ENCODE assay signal across 18 mouse cellular contexts in the genomic region with DNA sequence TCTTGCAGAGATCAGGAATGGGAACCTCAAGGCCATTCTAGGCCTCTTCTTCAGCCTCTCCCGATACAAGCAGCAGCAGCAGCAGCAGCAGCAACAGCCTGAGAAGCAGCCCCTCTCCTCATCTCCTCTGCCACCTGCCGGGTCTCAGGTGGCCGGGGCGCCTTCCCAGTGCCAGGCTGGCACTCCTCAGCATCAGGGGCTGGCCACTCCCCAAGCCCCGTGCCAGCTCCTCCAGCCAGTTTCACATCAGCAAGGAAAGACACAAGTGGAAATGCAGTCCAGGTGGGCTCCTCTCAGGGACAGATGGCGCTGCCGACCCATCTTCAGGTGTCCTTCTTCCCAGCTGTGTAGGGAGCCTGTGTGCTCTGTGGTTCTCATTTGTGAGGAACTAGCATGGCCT.
DNase-seq lines count a peak whose midpoint lies in the region; ATAC-seq and TF ChIP-seq lines count a peak whose summit lies in the region.
"Had no signal": no experiment of that assay in that cellular context is flagged by ENCODE, and none has a peak within 500 bp of the region (broad histone marks: within the 10 kb centered on the region; RNA-seq: fewer than 3 reads in every experiment).

No protein-coding gene starts in this region.

- 88% methylated on average over 7 of the region's 7 CpGs for WGBS in forebrain, embryonic 13.5 days
- WGBS in forebrain, postnatal 0 days: 78% methylated on average over 7 of the region's 7 CpGs
- 79% methylated on average over 7 of the region's 7 CpGs for WGBS in hindbrain, embryonic 15.5 days
- WGBS in hindbrain, embryonic 10.5 days: 90% methylated on average over 7 of the region's 7 CpGs
- 90% methylated on average over 7 of the region's 7 CpGs for WGBS in midbrain, embryonic 13.5 days
- WGBS in midbrain, embryonic 15.5 days: 80% methylated on average over 7 of the region's 7 CpGs
- 70% methylated on average over 7 of the region's 7 CpGs for WGBS in hindbrain, postnatal 0 days

- no peak for ATAC-seq in forebrain, embryonic 13.5 days
- no peak for ATAC-seq in forebrain, postnatal 0 days
- no peak for ATAC-seq in hindbrain, embryonic 15.5 days (ENCODE audit: low FRiP score, low read depth)
- no peak for ATAC-seq in midbrain, embryonic 13.5 days
- ATAC-seq in midbrain, embryonic 15.5 days (replicated peaks): no peak
- no peak for ATAC-seq in hindbrain, postnatal 0 days
- ATAC-seq: intestine, embryonic 15.5 days had no signal

- H3K4me2 ChIP-seq in forebrain, embryonic 13.5 days: no peak overlapping the region
- H3K4me2 ChIP-seq in forebrain, postnatal 0 days (ENCODE audit: low read depth): no peak overlapping the region
- no peak overlapping the region for H3K4me2 ChIP-seq in hindbrain, embryonic 15.5 days
- H3K4me2 ChIP-seq in midbrain, embryonic 13.5 days (replicated peaks): no peak overlapping the region
- H3K4me2 ChIP-seq in midbrain, embryonic 15.5 days: no peak overlapping the region
- H3K4me2 ChIP-seq in hindbrain, postnatal 0 days (ENCODE audit: low read depth, low read length): no peak overlapping the region
- H3K4me2 ChIP-seq: heart, embryonic 12.5 days; intestine, embryonic 15.5 days had no signal

- no peak overlapping the region for H3K4me3 ChIP-seq in forebrain, embryonic 13.5 days
- no peak overlapping the region for H3K4me3 ChIP-seq in forebrain, postnatal 0 days (ENCODE audit: low read depth, low read length)
- no peak overlapping the region for H3K4me3 ChIP-seq in hindbrain, embryonic 15.5 days
- no peak overlapping the region for H3K4me3 ChIP-seq in hindbrain, embryonic 10.5 days
- H3K4me3 ChIP-seq in midbrain, embryonic 13.5 days (replicated peaks): no peak overlapping the region
- no peak overlapping the region for H3K4me3 ChIP-seq in midbrain, embryonic 15.5 days
- H3K4me3 ChIP-seq in hindbrain, postnatal 0 days (ENCODE audit: low read length): no peak overlapping the region
- H3K4me3 ChIP-seq: embryonic facial prominence, embryonic 10.5 days; forebrain, embryonic 10.5 days; gastrocnemius, adult 2 months; heart, embryonic 12.5 days; intestine, embryonic 15.5 days had no signal

- H3K36me3 ChIP-seq in forebrain, embryonic 13.5 days (ENCODE audit: poor library complexity, severe bottlenecking): no peaks in the 10 kb centered on the region
- H3K36me3 ChIP-seq in forebrain, postnatal 0 days (ENCODE audit: insufficient read depth): peaks cover 9% of the 10 kb centered on the region
- no peaks in the 10 kb centered on the region for H3K36me3 ChIP-seq in hindbrain, embryonic 15.5 days
- H3K36me3 ChIP-seq in hindbrain, embryonic 10.5 days: peaks cover 27% of the 10 kb centered on the region
- H3K36me3 ChIP-seq in midbrain, embryonic 13.5 days: no peaks in the 10 kb centered on the region
- no peaks in the 10 kb centered on the region for H3K36me3 ChIP-seq in midbrain, embryonic 15.5 days (replicated peaks)
- H3K36me3 ChIP-seq in hindbrain, postnatal 0 days (ENCODE audit: insufficient read depth, low read length): no peaks in the 10 kb centered on the region
- H3K36me3 ChIP-seq: embryonic facial prominence, embryonic 10.5 days; forebrain, embryonic 10.5 days had no signal

- TF ChIP-seq CTCF in forebrain, postnatal 0 days (IDR thresholded peaks at IDR 0.05; ENCODE audit: low read depth): no peak
- TF ChIP-seq CTCF in hindbrain, postnatal 0 days (IDR thresholded peaks at IDR 0.05; ENCODE audit: low read depth): no peak

- H3K9me3 ChIP-seq in forebrain, embryonic 13.5 days (replicated peaks): no peaks in the 10 kb centered on the region
- no peaks in the 10 kb centered on the region for H3K9me3 ChIP-seq in forebrain, postnatal 0 days (ENCODE audit: low read length)
- no peaks in the 10 kb centered on the region for H3K9me3 ChIP-seq in hindbrain, embryonic 15.5 days
- H3K9me3 ChIP-seq in hindbrain, embryonic 10.5 days: peaks cover 7% of the 10 kb centered on the region; the same call in 1 of the 2 replicates
- no peaks in the 10 kb centered on the region for H3K9me3 ChIP-seq in midbrain, embryonic 13.5 days
- H3K9me3 ChIP-seq in midbrain, embryonic 15.5 days: no peaks in the 10 kb centered on the region
- H3K9me3 ChIP-seq in hindbrain, postnatal 0 days (ENCODE audit: low read length): no peaks in the 10 kb centered on the region
- H3K9me3 ChIP-seq: intestine, embryonic 15.5 days had no signal

- H3K9ac ChIP-seq in forebrain, embryonic 13.5 days: no peak overlapping the region
- H3K9ac ChIP-seq in forebrain, postnatal 0 days: no peak overlapping the region
- H3K9ac ChIP-seq in hindbrain, embryonic 15.5 days: no peak overlapping the region
- no peak overlapping the region for H3K9ac ChIP-seq in midbrain, embryonic 13.5 days (replicated peaks)
- no peak overlapping the region for H3K9ac ChIP-seq in midbrain, embryonic 15.5 days
- no peak overlapping the region for H3K9ac ChIP-seq in hindbrain, postnatal 0 days (replicated peaks; ENCODE audit: low read length)
- H3K9ac ChIP-seq: heart, embryonic 12.5 days; intestine, embryonic 15.5 days had no signal

- DNase-seq in forebrain, postnatal 0 days: no peak
- DNase-seq in hindbrain, embryonic 10.5 days (ENCODE audit: low spot score): no peak
- no peak for DNase-seq in hindbrain, postnatal 0 days (ENCODE audit: low spot score)
- DNase-seq in embryo, embryonic 10.5 days (ENCODE audit: low spot score): no peak
- DNase-seq: adrenal gland, postnatal 10 days; cerebellum, adult 11 months; cerebellum, adult 8-10 months; cerebellum, postnatal 36 days; gastrocnemius, postnatal 25 days had no signal

- H3K4me1 ChIP-seq in forebrain, embryonic 13.5 days: peaks cover 17% of the 10 kb centered on the region
- peaks cover 10% of the 10 kb centered on the region; the same call in 1 of the 2 replicates for H3K4me1 ChIP-seq in forebrain, postnatal 0 days (ENCODE audit: insufficient read depth)
- peaks cover 27% of the 10 kb centered on the region for H3K4me1 ChIP-seq in hindbrain, embryonic 15.5 days (replicated peaks)
- H3K4me1 ChIP-seq in hindbrain, embryonic 10.5 days (replicated peaks): peaks cover 13% of the 10 kb centered on the region; the same call in 1 of the 2 replicates
- peaks cover 27% of the 10 kb centered on the region for H3K4me1 ChIP-seq in midbrain, embryonic 13.5 days (replicated peaks)
- peaks cover 22% of the 10 kb centered on the region for H3K4me1 ChIP-seq in midbrain, embryonic 15.5 days
- H3K4me1 ChIP-seq in hindbrain, postnatal 0 days (ENCODE audit: insufficient read depth, low read length): 0 out of 2 replicates have a peak, but pooled peaks cover 10% of the 10 kb centered on the region
- H3K4me1 ChIP-seq: heart, embryonic 12.5 days; intestine, embryonic 15.5 days had no signal

- H3K27ac ChIP-seq in forebrain, embryonic 13.5 days: 0 out of 2 replicates have a peak overlapping the region, but pooled peaks have one; percentile 16
- no peak overlapping the region for H3K27ac ChIP-seq in forebrain, postnatal 0 days (ENCODE audit: low read depth, low read length)
- H3K27ac ChIP-seq in hindbrain, embryonic 15.5 days (replicated peaks): peak overlapping the region; percentile 61
- no peak overlapping the region; the same call in 1 of the 2 replicates for H3K27ac ChIP-seq in hindbrain, embryonic 10.5 days
- peak overlapping the region; percentile 4; the same call in 1 of the 2 replicates for H3K27ac ChIP-seq in midbrain, embryonic 13.5 days
- H3K27ac ChIP-seq in midbrain, embryonic 15.5 days: no peak overlapping the region
- 0 out of 2 replicates have a peak overlapping the region, but pooled peaks have one; percentile 22 for H3K27ac ChIP-seq in hindbrain, postnatal 0 days
- H3K27ac ChIP-seq: embryonic facial prominence, embryonic 10.5 days; forebrain, embryonic 10.5 days; gastrocnemius, adult 2 months; intestine, embryonic 15.5 days had no signal

- H3K27me3 ChIP-seq in forebrain, embryonic 13.5 days: no peaks in the 10 kb centered on the region
- no peaks in the 10 kb centered on the region for H3K27me3 ChIP-seq in forebrain, postnatal 0 days (ENCODE audit: insufficient read depth, low read length)
- no peaks in the 10 kb centered on the region for H3K27me3 ChIP-seq in hindbrain, embryonic 15.5 days
- H3K27me3 ChIP-seq in hindbrain, embryonic 10.5 days (ENCODE audit: insufficient read depth, poor library complexity, severe bottlenecking): no peaks in the 10 kb centered on the region
- no peaks in the 10 kb centered on the region for H3K27me3 ChIP-seq in midbrain, embryonic 13.5 days
- H3K27me3 ChIP-seq in midbrain, embryonic 15.5 days (replicated peaks): no peaks in the 10 kb centered on the region
- no peaks in the 10 kb centered on the region for H3K27me3 ChIP-seq in hindbrain, postnatal 0 days (ENCODE audit: insufficient read depth, low read length)
- H3K27me3 ChIP-seq: heart, embryonic 12.5 days; intestine, embryonic 15.5 days had no signal

Comparison
In these comparisons a context has a peak if more than half of its experiments do, and no peak if none do; other contexts are left out.
1. H3K27ac ChIP-seq: peak in forebrain, embryonic 13.5 days (single experiment), hindbrain, embryonic 15.5 days (single experiment), midbrain, embryonic 13.5 days (single experiment) and hindbrain, postnatal 0 days (single experiment); none in forebrain, postnatal 0 days (single experiment), hindbrain, embryonic 10.5 days (single experiment) and midbrain, embryonic 15.5 days (single experiment).